Mouse (Mus musculus) CH12.LX (cell line): ENCODE measurements around the gene Selplg. TPM values are rescaled to one million over a fixed set of nuclear protein-coding genes. Genes with fewer than 3 reads are reported as not detected.

ENCODE experiments used
- DNase-seq: peaks from one replicate; pipeline ENCODE4 v3.0.0-alpha.2; 2013; ENCODE audit errors: extremely low read depth
- H3K27ac ChIP-seq: 2 replicates; pipeline ENCODE4 v1.5.1; 2012; ENCODE audit warnings: low read depth, mild to moderate bottlenecking, control low read depth, moderate library complexity; ENCODE audit not compliant: insufficient read depth
- H3K27me3 ChIP-seq: replicated peaks from 2 replicates; pipeline ENCODE3; 2012; ENCODE audit warnings: inconsistent platforms
- H3K36me3 ChIP-seq, 2 experiments: replicated peaks in 1 of 2; 2 replicates each; pipeline versions ENCODE3 to v1.6.1; 2012; ENCODE audit warnings: inconsistent platforms in 1 of 2, low read length in 1 of 2, mild to moderate bottlenecking in 1 of 2, mixed read lengths in 1 of 2, moderate library complexity in 1 of 2; ENCODE audit not compliant: control insufficient read depth in 1 of 2, insufficient read depth in 1 of 2
- H3K4me1 ChIP-seq, 2 experiments: 2 replicates each; pipeline ENCODE4 v1.6.1; 2012; ENCODE audit warnings: inconsistent platforms in 1 of 2, moderate library complexity in 1 of 2; ENCODE audit not compliant: insufficient read depth in 2 of 2, control insufficient read depth in 1 of 2
- H3K4me2 ChIP-seq: 2 replicates; pipeline ENCODE4 v1.6.1; 2012; ENCODE audit warnings: low read depth, mild to moderate bottlenecking, control low read depth; ENCODE audit not compliant: poor library complexity, insufficient read depth, severe bottlenecking
- H3K4me3 ChIP-seq, 3 experiments: fragments of 150-350 bp in 1 of 3; sonication (generic) in 1 of 3; replicated peaks in 1 of 3; 2 replicates each; pipeline versions ENCODE3 to v1.5.1; 2011 to 2012; ENCODE audit warnings: low read depth in 2 of 3, low read length in 2 of 3, mild to moderate bottlenecking in 2 of 3, moderate library complexity in 2 of 3, control low read depth in 1 of 3, improper control_type of control experiment in 1 of 3, inconsistent platforms in 1 of 3, mixed read lengths in 1 of 3; ENCODE audit not compliant: poor library complexity in 1 of 3
- H3K79me2 ChIP-seq: replicated peaks from 2 replicates; pipeline ENCODE4 v1.6.1; 2012; ENCODE audit warnings: mild to moderate bottlenecking, moderate library complexity; ENCODE audit not compliant: control insufficient read depth, poor library complexity, insufficient read depth, severe bottlenecking; ENCODE audit errors: extremely low read depth
- H3K9ac ChIP-seq: 2 replicates; pipeline ENCODE4 v1.6.1; 2012; ENCODE audit warnings: low read depth, mild to moderate bottlenecking, control low read depth, moderate library complexity; ENCODE audit not compliant: insufficient read depth
- H3K9me3 ChIP-seq: replicated peaks from 2 replicates; pipeline ENCODE3; 2012; ENCODE audit warnings: low read length, inconsistent platforms, mixed read lengths
- BHLHE40 ChIP-seq: IDR thresholded peaks from 2 replicates; pipeline ENCODE4 v1.6.1; 2011; ENCODE audit warnings: mild to moderate bottlenecking, low read depth, low read length, improper control_type of control experiment
- CHD1 ChIP-seq: IDR thresholded peaks from 2 replicates; pipeline ENCODE4 v1.6.1; 2012; ENCODE audit warnings: low read depth, low read length, improper control_type of control experiment, inconsistent platforms
- CHD2 ChIP-seq: IDR thresholded peaks from 2 replicates; pipeline ENCODE4 v1.6.1; 2011; ENCODE audit warnings: low read length, improper control_type of control experiment
- CTCF ChIP-seq, 2 experiments: IDR thresholded peaks in 1 of 2; conservative IDR thresholded peaks in 1 of 2; 2 replicates each; pipeline ENCODE4 v1.5.1; 2011 to 2012; ENCODE audit warnings: low read depth in 2 of 2, low read length in 2 of 2, improper control_type of control experiment in 1 of 2, inconsistent platforms in 1 of 2, mild to moderate bottlenecking in 1 of 2, moderate library complexity in 1 of 2
- EP300 ChIP-seq: IDR thresholded peaks from 2 replicates; pipeline ENCODE4 v1.6.1; 2011; ENCODE audit warnings: low read length, improper control_type of control experiment
- ETS1 ChIP-seq: conservative IDR thresholded peaks from 2 replicates; pipeline ENCODE4 v1.6.1; 2012; ENCODE audit warnings: low read depth, mild to moderate bottlenecking, inconsistent platforms, low read length, improper control_type of control experiment, moderate library complexity
- HCFC1 ChIP-seq: IDR thresholded peaks from 2 replicates; pipeline ENCODE4 v1.6.1; 2012; ENCODE audit warnings: low read depth, mild to moderate bottlenecking, inconsistent platforms, low read length, improper control_type of control experiment
- JUN ChIP-seq: IDR thresholded peaks from 2 replicates; pipeline ENCODE4 v1.6.1; 2011; ENCODE audit warnings: low read depth, mild to moderate bottlenecking, low read length, improper control_type of control experiment, moderate library complexity; ENCODE audit not compliant: insufficient read depth
- MAX ChIP-seq: IDR thresholded peaks from 2 replicates; pipeline ENCODE4 v1.6.1; 2011; ENCODE audit warnings: low read length, improper control_type of control experiment
- MAZ ChIP-seq: IDR thresholded peaks from 2 replicates; pipeline ENCODE4 v1.6.1; 2012; ENCODE audit warnings: low read depth, mild to moderate bottlenecking, inconsistent platforms, low read length, improper control_type of control experiment, moderate library complexity
- MEF2A ChIP-seq: IDR thresholded peaks from 2 replicates; pipeline ENCODE4 v1.6.1; 2014; ENCODE audit warnings: low read depth, mild to moderate bottlenecking, inconsistent platforms, low read length, improper control_type of control experiment, borderline replicate concordance
- MXI1 ChIP-seq: IDR thresholded peaks from 2 replicates; pipeline ENCODE4 v1.6.1; 2011; ENCODE audit warnings: mild to moderate bottlenecking, low read depth, low read length, improper control_type of control experiment
- POLR2A ChIP-seq: IDR thresholded peaks from 2 replicates; pipeline ENCODE4 v1.6.1; 2011; ENCODE audit warnings: low read depth, mild to moderate bottlenecking, improper control_type of control experiment, low read length
- POLR2AphosphoS2 ChIP-seq: IDR thresholded peaks from 2 replicates; pipeline ENCODE4 v1.6.1; 2011; ENCODE audit warnings: low read depth, low read length, improper control_type of control experiment
- RAD21 ChIP-seq: IDR thresholded peaks from 2 replicates; pipeline ENCODE4 v1.6.1; 2011; ENCODE audit warnings: low read depth, mild to moderate bottlenecking, low read length, improper control_type of control experiment, moderate library complexity
- RCOR1 ChIP-seq: conservative IDR thresholded peaks from 2 replicates; pipeline ENCODE4 v1.6.1; 2012; ENCODE audit warnings: low read depth, mild to moderate bottlenecking, inconsistent platforms, low read length, improper control_type of control experiment
- ZC3H11A ChIP-seq: IDR thresholded peaks from 2 replicates; pipeline ENCODE4 v1.6.1; 2012; ENCODE audit warnings: low read depth, mild to moderate bottlenecking, inconsistent platforms, low read length, improper control_type of control experiment
- ZMIZ1 ChIP-seq: IDR thresholded peaks from 2 replicates; pipeline ENCODE4 v1.6.1; 2012; ENCODE audit warnings: low read depth, mild to moderate bottlenecking, inconsistent platforms, low read length, improper control_type of control experiment
- ZNF384 ChIP-seq: IDR thresholded peaks from 2 replicates; pipeline ENCODE4 v1.6.1; 2012; ENCODE audit warnings: low read depth, low read length, improper control_type of control experiment, inconsistent platforms
- dilution Hi-C: fragments of 300-500 bp; cut with MboI; formaldehyde crosslinking; loops from 2 replicates; pipeline ENCODE4 v1.14.3; 2020; ENCODE audit warnings: low sequenced_read_pairs; ENCODE audit not compliant: extremely low pct_unique_long_range_greater_than_20kb, extremely low pct_ligation_motif_present
- in situ Hi-C: fragments of 300-500 bp; cut with MboI; formaldehyde crosslinking; loops from 3 replicates; pipeline ENCODE4 v1.14.3; 2019; ENCODE audit warnings: low sequenced_read_pairs, low pct_ligation_motif_present, low pct_unique_long_range_greater_than_20kb, mixed read lengths
- polyA plus RNA-seq: library from polyadenylated mRNA; unstranded; fragments of >175 nt; gene quantifications from 2 replicates; pipeline ENCODE4 v1.2.1, GENCODE M21; 2012; ENCODE audit warnings: low read depth; ENCODE audit not compliant: insufficient read length
- total RNA-seq, 2 experiments: library from RNA; depleted of rRNA; stranded (reverse); fragments of 300-350 nt in 1 of 2; fragments of >200 nt in 1 of 2; gene quantifications; 2 replicates each; pipeline ENCODE4 v1.2.3; 2012 to 2014

The Selplg gene
- total and polyA plus RNA-seq, 3 experiments, result 29.4 to 58.5 (median 41.6) TPM

DNA sequence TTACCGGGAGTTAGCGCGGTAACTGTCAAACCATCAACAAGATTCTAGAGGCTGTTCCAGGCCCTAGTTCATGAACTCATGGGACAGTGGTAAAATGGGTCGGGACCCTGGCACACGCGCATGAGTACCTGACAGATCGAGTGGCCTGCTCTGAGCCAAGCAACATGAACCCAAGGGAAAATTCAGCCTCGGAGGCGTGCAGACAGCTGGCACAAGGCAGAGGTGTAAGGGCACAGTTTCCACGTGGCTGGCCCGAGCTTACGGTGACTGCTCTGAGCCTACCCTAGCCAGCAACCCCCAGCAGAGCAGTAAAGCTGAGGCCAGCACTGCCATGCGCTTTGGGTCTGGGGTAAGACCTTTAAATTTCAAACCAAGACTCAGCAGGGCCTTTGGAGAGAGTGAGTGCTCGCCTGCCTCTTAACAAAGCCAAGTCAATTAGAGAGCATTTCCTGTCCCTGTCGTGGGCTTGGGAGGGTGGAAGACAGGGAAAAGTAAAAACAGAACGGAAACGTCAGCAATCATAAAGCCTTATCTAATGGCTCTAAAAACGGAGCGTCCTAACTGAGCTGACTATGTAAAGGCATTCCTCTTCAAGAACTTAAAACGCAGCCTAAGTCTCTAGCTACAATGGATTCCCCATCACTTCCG is 38.1 kb upstream of the Selplg start:
- no peak for DNase-seq
- in situ Hi-C loops, result no loop called here
- Histone ChIP-seq H3K4me1 (peaks cover 7 to 43% of the 10 kb centered on the region in 2 experiments), H3K4me3 (no peak overlapping the region), H3K27me3 (no peaks in the 10 kb centered on the region), H3K27ac (no peak overlapping the region), H3K4me2 (no peak overlapping the region), H3K9ac (no peak overlapping the region), H3K9me3 (peaks cover 2% of the 10 kb centered on the region), H3K79me2 (no peaks in the 10 kb centered on the region), H3K36me3 (peaks cover 8 to 80% of the 10 kb centered on the region in 2 experiments)
- TF ChIP-seq CHD1 (no peak), BHLHE40 (no peak), EP300 (no peak), MEF2A (no peak), POLR2A (no peak), ZMIZ1 (no peak), ZC3H11A (no peak), ETS1 (no peak), CHD2 (no peak), MAX (no peak), RAD21 (no peak), ZNF384 (no peak), HCFC1 (no peak), MAZ (no peak)
- dilution Hi-C loops, result no loop called here

DNA sequence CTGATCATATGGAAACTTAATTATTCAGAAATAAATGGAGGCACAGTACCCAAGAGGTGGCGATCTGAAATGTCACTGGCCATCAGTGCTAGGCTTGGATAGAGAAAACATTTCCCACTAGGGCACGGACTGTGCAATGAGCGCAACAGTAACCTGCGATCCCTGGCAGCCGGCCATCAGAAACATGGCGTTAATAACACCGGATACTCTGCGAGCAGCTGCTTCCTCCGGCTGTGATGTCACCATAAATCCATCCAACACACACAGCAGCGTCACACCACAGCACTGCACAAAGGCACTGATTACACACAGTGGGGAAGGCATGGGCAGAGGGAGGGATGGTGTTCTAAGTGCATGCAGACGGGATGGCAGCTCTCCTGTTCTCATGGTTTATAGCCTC is 36.7 kb upstream of the Selplg start:
- no peak for DNase-seq
- Histone ChIP-seq H3K79me2 (no peaks in the 10 kb centered on the region), H3K4me1 (peaks cover 7 to 31% of the 10 kb centered on the region in 2 experiments), H3K9ac (no peak overlapping the region), H3K27ac (no peak overlapping the region), H3K9me3 (no peaks in the 10 kb centered on the region), H3K4me3 (no peak overlapping the region), H3K36me3 (peaks cover 12 to 82% of the 10 kb centered on the region in 2 experiments), H3K27me3 (no peaks in the 10 kb centered on the region), H3K4me2 (no peak overlapping the region)
- in situ Hi-C loops, result no loop called here
- dilution Hi-C loops, result no loop called here
- no peak for TF ChIP-seq CTCF (conservative IDR thresholded peaks at IDR 0.05 in 1 of 2, IDR thresholded peaks at IDR 0.05 in 1 of 2; ENCODE audit: low read depth in 2 of 2, low read length in 2 of 2)
- no peak for TF ChIP-seq RCOR1
- TF ChIP-seq JUN, result no peak
- TF ChIP-seq MXI1, result no peak
- no peak for TF ChIP-seq ZMIZ1
- TF ChIP-seq MAZ, result no peak
- TF ChIP-seq MAX, result no peak
- no peak for TF ChIP-seq POLR2AphosphoS2
